Mouse (Mus musculus): ENCODE data around the gene Irs2. TPM values are rescaled to one million over a fixed set of nuclear protein-coding genes. Genes with fewer than 3 reads are reported as not detected.

Gene Irs2
- total RNA-seq (2014; fragmentation: Nextera tagmentation) (11.8 and 12.7 TPM in 2 replicates), total RNA-seq (2017) (4.3 and 6.5 TPM in 2 replicates)

DNA sequence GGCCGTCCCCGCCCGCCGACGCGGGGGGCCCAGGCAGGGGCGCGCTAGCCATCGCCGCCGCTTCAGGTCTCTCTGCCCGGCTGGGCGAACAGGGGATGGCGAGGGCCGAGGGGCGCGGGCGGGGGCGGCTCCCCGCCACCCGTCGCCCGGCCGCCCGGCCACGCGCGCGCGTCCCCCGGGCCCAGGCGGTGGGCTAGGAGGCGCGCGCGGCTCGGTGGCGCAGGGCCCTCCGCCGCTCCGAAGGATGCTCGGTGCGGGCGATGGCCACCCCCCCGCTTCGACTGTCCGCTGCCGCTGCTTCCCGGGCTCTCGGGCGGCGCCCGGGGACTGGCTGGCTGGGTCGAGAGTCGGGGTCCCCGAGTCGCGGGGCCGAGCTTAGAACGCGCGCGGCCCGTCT, at the start of gene Irs2:
Irs2 (minus strand) TSS at position 80 of the 397 bp plus-strand sequence.
- ATAC-seq (replicated peaks; ENCODE audit: low FRiP score, low TSS enrichment, poor library complexity, severe bottlenecking), result no peak

DNA sequence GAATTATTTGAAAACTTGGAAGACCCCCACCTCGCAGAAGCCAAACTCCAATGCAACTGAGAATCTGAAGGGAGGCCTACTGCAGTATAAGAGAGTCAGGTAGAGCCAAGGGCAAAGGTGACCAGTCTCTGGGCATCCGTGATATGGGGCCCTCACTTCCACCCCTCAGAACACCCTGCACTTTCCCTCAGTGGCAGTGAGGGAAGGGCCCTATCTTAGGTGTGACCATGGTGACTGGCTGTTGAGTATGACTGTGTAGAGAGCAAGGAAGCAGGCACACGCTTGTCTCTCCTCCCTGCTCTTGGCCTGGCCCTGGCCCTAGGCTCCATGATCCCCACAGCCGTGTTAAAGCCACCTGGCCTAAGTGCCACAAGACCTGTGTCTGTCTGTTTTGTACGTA, 48.4 kb upstream of the Irs2 start:
- ATAC-seq (replicated peaks; ENCODE audit: low FRiP score, low TSS enrichment, poor library complexity, severe bottlenecking), result no peak

DNA sequence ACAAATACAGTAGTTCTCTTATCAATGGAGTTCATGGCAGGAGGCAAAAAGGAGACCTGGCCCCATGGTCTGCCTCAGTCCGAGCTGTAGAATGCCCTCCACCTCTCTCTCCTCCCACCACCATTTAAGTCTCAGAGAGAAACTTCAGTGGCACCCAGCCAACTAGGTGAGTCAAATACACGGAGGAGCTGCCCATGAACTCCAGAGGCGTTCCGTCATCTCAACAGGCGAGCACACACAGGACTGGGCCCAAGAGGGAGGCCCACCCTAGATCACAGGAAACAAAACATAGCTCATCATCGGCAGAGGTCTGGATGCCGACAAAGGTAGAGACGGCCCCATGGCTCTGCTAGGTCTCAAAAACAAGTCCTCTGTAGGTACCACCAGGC, 47.9 kb upstream of the Irs2 start:
- ATAC-seq (replicated peaks; ENCODE audit: low FRiP score, low TSS enrichment, poor library complexity, severe bottlenecking), result no peak

DNA sequence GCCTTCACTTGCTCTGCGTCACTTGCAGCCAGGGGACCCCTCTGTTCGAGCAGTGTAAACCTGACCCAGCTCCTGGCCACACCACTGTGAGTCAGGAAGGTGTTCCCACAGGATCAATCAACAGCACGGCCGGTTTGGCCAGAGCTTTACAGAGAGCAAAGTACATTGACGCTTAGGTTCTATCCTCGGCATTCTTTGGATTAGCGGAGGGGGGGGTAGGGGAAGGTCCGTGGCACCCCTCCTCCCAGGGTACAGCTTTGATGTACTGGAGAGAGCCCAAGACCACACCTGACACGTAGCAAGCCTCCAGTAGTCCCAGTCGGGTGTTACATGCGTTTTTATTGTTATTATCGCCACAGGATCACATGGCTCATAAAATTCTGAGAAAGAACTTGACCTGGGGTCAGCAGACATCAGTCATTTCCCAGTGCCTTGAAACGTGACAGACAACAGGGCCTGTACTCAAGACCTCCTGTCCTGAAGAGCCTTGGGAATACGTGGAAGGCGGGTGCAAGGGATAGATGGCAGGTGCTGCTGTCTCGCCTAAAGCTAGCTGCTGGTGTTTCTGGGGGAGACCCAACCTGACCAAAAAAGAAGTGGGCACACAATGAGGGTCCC, 47.4 kb upstream of the Irs2 start:
- ATAC-seq (replicated peaks; ENCODE audit: low FRiP score, low TSS enrichment, poor library complexity, severe bottlenecking), result no peak

DNA sequence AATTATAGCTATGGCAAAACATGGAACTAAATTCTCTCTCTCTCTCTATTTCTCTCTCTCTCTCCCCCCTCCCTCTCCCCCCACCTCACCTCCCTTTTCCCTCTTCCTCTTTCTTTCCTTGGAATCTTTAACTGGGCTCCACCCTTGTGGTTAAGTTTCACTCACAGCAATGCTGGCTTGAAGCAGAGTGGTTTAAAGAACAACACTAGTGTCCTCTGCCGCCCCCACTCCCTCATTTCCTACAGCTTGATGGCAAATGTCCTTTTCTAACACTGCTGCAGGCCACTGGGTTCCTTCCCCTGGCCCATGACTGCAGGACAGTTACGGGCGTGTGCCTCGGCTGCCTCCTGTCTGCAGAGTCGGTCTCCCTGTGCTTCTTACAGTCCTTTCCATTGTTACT, 41.6 kb upstream of the Irs2 start:
- ATAC-seq (replicated peaks; ENCODE audit: low FRiP score, low TSS enrichment, poor library complexity, severe bottlenecking), result no peak

DNA sequence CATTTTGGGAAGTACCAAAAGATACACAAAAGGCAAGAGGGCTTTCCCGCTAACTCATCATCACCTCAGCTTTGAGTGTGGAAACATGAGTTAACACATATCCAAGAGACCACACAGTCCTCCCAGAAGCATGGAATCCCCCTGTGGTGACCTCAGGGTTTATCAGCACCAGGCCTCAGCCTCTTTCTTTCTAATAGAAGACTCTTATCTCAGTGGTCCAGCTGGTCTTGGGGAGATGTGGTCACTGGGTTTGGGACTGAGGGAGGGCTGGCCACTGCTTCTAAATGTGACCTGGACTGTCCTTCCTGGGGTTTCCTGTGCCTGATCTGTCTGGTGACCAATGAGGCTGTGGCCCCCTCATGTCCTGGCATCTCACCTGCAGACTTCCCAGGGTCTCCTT, 39.6 kb upstream of the Irs2 start:
- 0 out of 2 replicates have a peak, but pooled peaks have one; percentile 30 for ATAC-seq (replicated peaks; ENCODE audit: low FRiP score, low TSS enrichment, poor library complexity, severe bottlenecking)

DNA sequence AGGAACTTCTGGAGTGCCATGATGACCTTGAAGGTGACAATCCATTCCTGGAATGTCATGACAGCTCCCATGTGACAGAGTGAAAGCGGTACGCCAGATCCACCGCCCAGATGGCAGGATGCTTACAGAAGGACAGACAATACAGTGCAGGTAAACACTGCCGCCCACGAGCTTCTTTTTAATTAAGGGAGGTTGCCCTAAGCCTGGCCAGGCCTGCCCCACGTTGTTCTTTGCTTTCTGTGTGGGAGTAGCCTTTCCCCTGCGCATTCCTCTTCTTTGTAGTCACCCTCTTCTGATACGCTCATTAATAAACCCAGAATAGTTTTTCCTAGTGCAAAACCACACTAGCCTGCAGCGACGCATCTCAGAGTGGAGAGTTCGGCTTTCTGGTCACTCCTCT, 36.4 kb upstream of the Irs2 start:
- no peak for ATAC-seq (replicated peaks; ENCODE audit: low FRiP score, low TSS enrichment, poor library complexity, severe bottlenecking)

DNA sequence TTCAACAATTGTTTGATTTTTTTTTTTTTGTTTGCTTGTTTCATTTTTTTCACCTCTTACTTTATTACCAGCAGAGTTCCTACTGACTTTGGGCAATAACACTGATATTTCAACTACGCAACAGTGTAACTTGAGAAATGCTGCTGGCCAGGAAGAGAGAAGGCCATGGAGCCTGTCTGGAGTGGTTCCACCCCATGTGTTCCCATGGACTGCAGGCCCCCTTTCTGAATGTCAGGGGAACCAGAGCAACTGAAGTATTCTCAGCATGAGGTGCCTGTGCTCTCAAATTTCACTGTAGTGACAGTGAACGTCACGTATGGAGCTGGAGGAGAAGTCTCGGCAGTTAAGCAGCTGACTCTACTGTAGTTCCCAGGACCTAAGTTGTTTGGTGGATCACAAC, 35.3 kb upstream of the Irs2 start:
- ATAC-seq (replicated peaks; ENCODE audit: low FRiP score, low TSS enrichment, poor library complexity, severe bottlenecking), result no peak

DNA sequence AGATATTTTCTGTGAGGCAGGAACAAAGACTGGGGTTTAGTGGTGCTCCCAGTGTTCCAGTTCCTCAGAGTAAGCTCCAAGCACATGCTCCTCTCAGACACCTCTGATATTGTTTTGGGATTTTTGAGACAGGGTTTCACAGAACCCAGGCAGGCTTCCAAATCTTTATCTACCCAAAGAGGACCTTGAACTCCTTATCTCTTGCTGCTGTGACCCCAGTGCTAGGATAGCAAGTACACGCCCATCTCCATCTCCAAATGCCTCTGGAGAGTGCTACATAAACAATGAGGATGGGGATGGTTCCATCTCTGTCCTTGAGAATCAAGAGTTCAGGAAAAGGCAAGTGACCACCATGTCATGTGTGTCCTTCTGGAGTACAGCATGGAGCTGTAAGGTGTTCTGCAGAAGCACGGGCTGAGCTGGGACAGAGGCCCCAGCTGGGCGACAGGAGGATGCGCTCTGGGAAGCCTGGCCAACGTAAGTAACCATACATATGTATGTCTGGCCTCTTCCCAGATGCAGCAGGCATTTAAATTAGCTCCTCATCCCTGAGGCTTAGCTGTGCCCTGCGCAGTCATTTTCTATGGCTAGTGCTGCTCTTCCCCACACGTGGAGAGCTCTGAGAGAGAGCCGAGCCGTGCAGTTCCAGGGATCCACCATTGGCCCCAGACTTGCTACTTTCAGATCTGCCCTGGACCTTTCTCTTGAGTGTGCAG, 34.8 kb upstream of the Irs2 start:
- ATAC-seq (replicated peaks; ENCODE audit: low FRiP score, low TSS enrichment, poor library complexity, severe bottlenecking), result no peak

DNA sequence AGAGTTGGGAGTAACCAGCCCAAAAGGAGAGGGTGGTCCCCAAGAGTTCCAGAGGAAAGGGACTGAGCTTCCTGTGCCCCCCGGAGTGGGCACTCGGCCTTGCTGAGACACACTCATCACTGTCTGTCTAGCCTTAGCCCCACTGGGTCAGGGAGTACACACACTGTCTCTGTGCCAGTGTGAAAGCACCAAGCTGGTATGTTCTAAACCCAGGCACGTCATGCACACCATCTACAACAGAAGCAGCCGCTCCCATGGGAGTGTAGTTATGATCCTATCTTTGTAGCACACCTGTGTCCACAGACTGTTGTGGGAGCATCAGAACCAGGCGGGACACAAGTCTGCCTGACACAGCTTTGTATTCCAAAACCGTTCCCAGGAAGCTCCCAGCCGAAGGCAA, 31.8 kb upstream of the Irs2 start:
- 0 out of 2 replicates have a peak, but pooled peaks have one; percentile 21 for ATAC-seq (replicated peaks; ENCODE audit: low FRiP score, low TSS enrichment, poor library complexity, severe bottlenecking)

DNA sequence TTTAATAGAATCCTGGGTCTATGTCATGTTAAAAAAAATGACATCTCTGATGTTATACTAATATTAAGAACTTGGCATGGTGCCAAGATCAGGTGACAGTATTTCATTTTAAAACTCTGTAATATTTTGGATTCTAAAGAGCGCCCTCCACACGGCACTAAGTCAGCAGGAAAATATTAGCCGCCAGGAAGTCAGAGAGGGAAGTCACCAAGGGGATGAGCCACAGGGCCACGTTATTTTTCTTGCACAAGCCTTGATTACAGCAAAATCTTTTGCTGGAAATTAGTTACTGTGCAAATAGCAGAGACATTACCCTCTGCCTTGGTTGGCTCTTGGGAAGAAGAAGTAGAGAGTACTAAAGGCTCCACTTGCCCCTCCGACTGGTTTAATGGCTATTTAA, 30.5 kb upstream of the Irs2 start:
- ATAC-seq (replicated peaks; ENCODE audit: low FRiP score, low TSS enrichment, poor library complexity, severe bottlenecking), result no peak

DNA sequence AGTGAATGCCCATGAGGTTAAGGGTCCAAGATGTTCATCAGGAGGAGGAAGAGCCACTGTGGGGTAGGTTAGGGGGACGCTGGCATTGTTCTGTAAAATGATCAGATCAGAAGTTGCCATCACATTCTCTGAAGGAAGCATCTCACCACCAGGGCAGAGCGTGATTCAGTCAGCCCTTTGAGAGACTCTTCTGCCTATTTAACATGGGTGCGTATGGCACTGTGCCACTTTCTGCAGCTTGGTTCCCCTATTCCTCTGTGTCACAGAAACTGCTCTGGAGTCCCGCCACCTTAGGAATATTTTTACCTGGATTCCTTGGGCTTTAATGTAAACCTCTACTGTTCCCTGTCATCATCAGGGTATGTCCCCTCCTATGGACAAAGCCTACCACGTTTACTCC, 30.1 kb upstream of the Irs2 start:
- ATAC-seq (replicated peaks; ENCODE audit: low FRiP score, low TSS enrichment, poor library complexity, severe bottlenecking), result no peak

DNA sequence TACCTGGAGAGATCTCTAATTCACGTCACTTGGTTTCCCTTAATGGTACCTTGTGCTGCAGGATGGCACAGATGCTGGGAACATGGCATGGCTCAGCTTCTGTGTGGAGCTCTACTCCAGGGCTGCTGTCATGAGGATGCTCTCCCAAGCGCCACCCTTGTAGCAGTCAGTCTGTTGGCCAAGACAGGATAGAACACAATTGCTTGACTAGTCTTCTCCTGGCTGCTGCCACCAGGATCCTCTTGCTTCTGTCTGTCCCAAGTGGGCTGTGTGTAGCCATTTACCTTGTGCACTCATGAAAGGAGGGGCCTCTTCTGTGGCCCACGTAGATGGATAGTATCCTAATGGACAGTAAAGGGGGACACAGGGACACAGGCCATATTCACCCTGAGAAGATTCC, 28.5 kb upstream of the Irs2 start:
- no peak for ATAC-seq (replicated peaks; ENCODE audit: low FRiP score, low TSS enrichment, poor library complexity, severe bottlenecking)

DNA sequence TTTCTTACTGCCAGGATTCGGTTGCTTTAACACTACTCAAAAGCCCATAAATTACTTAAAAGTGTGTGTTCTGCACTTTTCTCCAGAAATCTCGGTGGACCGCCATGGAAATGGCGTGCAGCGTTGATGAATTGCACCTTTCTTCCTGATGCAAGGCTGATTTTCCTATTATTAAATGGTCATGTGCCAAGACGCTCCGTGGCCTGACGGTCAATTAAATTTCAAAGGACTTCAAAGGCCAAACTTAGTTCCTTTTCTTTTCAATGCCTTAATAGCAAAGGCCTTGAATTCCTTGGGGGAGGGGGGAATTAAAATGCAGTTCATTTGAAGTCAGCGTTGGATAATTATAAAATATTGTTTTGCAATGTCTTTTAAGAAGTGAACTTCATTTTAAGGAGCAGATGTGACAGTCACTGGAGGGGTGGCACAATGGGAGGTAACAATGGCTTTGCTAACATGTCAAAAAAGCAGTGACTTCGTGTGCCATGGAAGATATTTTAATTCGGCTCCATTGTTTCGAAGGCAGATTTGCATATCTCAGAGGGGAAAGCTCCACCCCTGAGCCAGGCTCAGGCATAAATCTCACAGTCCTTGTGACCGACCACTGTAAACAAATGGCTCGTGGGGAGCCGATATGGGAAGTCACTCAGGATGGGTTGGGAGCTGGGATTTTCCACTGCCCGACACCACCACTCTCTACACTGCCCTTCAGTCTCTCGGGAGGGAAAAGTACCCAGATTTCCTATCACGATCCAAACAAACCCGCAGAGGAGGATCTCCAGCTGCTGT, 27.6 kb upstream of the Irs2 start:
- no peak for ATAC-seq (replicated peaks; ENCODE audit: low FRiP score, low TSS enrichment, poor library complexity, severe bottlenecking)

DNA sequence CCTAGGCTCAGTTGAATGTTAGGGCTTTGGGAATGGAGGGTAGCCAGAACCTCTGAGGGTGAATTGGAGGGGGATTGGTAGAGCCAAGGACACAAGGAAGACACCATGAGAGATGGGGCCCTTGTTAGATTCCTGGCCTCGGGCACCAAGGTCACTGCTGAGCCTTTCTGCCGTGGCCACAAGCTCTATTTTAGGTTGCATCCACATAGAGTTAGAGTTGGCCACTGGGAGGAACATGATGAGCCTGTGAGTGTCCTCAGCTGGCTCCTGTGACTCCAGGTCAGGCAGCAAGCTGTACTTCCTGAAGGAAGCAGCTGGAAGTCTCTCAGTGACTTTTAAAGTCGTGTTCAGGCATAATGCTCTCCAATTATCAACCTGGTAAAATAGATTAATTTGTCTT, 16.6 kb upstream of the Irs2 start:
- no peak for ATAC-seq (replicated peaks; ENCODE audit: low FRiP score, low TSS enrichment, poor library complexity, severe bottlenecking)

DNA sequence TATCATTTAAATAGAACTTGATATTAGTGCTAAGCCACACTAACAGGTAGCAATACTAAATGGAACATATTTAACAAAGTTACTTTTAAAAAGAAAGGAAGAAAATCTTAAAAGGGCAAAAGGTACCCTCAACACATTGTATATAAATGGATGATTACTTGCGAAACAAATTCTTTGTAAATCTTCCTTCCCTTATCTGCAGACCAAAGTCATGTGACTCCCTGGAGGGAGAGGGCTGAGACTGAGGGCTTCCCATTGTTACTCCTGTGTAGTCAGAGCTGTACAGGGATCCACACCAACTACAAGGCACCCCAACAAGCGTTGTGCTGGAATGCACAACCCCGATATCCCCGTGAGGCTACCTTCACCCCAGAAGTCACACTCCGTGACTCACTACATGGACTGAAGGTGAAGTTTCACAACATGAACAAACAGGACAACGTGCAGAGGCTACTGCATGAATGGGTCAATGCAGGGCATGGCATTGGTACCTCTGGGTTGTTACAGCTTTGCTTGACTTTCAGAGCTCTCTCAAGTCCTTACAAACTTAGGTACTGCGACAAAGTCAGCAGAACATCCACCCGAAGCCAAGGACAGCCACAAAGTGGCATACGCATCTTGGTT, 12.8 kb upstream of the Irs2 start:
- ATAC-seq (replicated peaks; ENCODE audit: low FRiP score, low TSS enrichment, poor library complexity, severe bottlenecking), result no peak

DNA sequence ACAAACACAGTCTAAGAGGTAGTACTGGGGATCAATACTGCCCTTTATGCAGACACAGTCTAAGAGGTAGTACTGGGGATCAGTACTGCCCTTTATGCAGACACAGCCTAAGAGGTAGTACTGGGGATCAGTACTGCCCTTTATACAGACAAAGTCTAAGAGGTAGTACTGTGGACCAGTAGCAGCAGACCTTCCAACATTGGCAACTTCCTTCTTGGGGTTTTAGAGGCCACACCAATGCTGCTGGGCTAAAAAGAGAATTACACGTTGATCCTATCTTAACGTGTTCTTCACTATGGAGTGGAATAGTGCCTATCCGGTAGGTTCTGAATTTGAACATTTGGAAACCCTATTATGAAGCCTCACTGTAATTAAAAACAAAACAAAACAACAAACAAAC, 7.4 kb upstream of the Irs2 start:
- ATAC-seq (replicated peaks; ENCODE audit: low FRiP score, low TSS enrichment, poor library complexity, severe bottlenecking), result no peak

DNA sequence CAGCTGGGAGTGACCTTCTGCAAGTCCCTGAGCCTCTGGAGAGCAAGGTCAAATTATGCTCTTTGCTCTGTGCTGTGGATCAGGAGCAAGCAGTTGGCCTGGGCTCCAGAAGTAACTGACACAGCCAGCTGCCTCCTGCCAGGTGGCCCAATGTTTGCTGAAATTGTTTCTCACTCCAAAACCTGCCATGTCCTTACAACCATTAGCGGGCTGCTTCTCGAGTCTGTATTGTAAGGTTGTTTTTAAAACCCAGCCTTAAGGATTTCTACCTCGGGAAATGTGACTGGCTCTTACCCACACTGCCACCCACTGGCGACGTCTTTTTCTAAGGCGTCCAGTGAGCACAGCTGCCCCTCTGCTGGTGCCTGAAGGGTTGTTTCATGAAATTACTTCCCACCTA, 5.0 kb upstream of the Irs2 start:
- ATAC-seq (replicated peaks; ENCODE audit: low FRiP score, low TSS enrichment, poor library complexity, severe bottlenecking), result no peak

DNA sequence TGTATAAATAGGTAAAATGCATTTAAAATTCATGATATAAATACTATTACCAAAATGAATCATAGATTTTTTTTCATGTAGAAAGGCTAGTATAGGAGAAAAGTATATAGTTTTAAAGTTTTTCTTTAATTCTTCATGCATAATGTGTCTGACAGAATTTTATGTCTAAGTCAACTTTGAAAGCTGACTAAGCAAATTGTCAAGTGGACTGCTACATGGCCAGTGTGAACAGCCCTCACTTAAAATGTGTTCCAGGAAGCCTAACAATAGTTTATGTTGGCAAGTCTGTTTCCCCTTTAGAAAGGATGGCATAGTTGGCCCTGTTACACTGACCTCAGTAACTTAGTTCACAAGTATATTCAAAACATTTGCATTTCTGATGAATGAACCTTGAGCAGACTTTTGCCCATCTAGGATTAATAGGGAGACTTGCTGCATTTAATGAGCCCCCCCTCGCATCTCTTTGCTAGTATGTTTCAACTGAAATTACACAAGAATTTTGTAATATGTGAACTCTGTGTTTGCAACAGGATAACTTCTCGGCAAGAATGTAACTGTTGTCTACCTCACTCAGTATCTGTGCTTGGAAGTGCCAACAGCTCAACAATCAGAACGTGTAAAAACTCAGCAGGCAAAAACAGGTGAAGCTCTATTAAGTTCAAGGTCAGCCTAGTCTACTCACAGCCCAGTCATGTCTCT, 3.7 kb upstream of the Irs2 start:
- no peak for ATAC-seq (replicated peaks; ENCODE audit: low FRiP score, low TSS enrichment, poor library complexity, severe bottlenecking)

Data from megakaryocyte-erythroid progenitor cell, adult 5-6 weeks (primary cell).